Mouse (Mus musculus): ENCODE data around the gene Glyat.

The Glyat gene

DNA sequence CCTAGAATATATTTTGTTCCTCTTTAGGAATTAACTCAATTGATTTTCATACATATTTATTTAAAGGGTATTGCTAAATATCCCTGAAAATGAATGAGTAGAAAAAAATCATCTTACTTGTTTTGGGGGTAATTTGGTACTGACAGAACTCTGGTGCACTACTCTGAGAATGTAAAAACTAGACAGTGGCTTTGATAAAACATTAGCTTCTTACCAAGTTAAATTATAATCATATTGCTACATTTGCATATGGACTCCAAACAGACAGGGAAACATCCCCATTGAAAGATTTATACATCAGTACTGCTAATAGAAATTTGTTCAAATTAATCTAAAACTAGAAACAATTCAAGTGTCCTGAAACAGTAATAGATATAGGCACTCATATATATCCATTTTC, 52.1 kb downstream of the Glyat start:
- no peak for DNase-seq

- no peak for DNase-seq
Measured at GRCm38 (mm10) chr19:12695590-12695989, 62.5 kb downstream of the Glyat start, which contains the start of gene Keg1. TSS of gene Keg1 (plus strand) at chr19:12695786.

- no peak for DNase-seq
Measured at GRCm38 (mm10) chr19:12696221-12696620, 63.1 kb downstream of the Glyat start.

All from embryo, embryonic 11 days (tissue).